13 mouse cellular contexts compared by ENCODE assay signal in the genomic region with DNA sequence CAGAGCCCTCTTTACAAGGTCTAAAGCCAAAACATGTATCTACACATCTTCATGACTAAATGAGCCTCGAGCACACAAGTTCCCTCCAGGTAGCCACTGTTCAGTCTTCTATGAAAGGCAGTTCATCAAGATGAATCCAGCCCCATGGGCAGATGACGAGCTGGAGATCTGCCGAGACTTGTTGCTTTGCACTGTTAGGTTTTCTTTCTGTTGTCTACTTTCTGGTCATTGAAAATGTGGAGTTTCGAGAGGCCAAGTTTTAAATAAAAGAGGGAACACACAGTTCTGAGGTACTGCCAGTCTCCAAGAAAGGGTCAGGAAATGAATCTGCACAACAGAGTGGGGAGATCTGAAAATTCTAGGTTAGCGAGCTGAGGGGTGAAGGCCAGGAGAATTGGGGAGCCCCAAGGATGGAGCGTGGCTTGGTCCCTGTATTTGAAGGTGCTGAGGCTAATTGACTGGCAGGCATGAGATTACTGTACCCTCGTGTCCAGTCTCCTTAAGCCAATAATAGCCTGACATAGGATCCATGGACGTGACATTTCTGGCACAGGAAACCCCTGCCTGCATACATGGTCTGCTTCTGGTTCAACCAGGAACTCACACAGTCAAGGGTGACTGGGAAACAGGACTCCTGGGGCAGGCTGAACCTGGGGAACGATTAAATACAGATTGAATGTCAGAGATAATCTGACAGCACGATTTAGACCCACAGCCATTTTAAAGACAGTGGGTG. TPM values are rescaled to one million over a fixed set of nuclear protein-coding genes. Genes with fewer than 3 reads are reported as not detected.
A peak's percentile ranks its signal among the peaks of the same experiment; 100 is the strongest.
DNase-seq lines count a peak whose midpoint lies in the region; ATAC-seq and TF ChIP-seq lines count a peak whose summit lies in the region.
"Had no signal": no experiment of that assay in that cellular context is flagged by ENCODE, and none has a peak within 500 bp of the region (broad histone marks: within the 10 kb centered on the region; RNA-seq: fewer than 3 reads in every experiment).

No protein-coding gene starts in this region.

- no peak overlapping the region for H3K4me3 ChIP-seq in heart, embryonic 15.5 days
- no peak overlapping the region for H3K4me3 ChIP-seq in lung, postnatal 0 days (ENCODE audit: low read depth, low read length)
- H3K4me3 ChIP-seq in stomach, embryonic 15.5 days (replicated peaks), result no peak overlapping the region
- H3K4me3 ChIP-seq: hindbrain, embryonic 15.5 days; neural tube, embryonic 15.5 days had no signal

- no peak for ATAC-seq in heart, embryonic 15.5 days (replicated peaks; ENCODE audit: insufficient number of reproducible peaks, insufficient read depth, low FRiP score, low read depth)
- no peak for ATAC-seq in lung, postnatal 0 days
- ATAC-seq in hematopoietic stem cell, adult 5-6 weeks (replicated peaks in 1 of 2; ENCODE audit: insufficient read depth in 1 of 2, low FRiP score in 2 of 2, low TSS enrichment in 1 of 2, low read depth in 1 of 2, poor library complexity in 2 of 2, severe bottlenecking in 2 of 2), result peak; percentile 18 to 32; a peak in 1 of 4 replicates
- no peak for ATAC-seq in stomach, embryonic 15.5 days (ENCODE audit: insufficient read depth, low FRiP score, low read depth)
- ATAC-seq: midbrain, embryonic 16.5 days had no signal

- no peak for DNase-seq in heart, postnatal 4 days
- DNase-seq in lung, postnatal 0 days (ENCODE audit: low spot score), result no peak
- DNase-seq in lung, postnatal 10 days, result no peak
- no peak for DNase-seq in cerebellum, adult 11-12 months
- DNase-seq: cerebellum, adult 8-10 months; lung, embryonic 14.5 days; right cerebral cortex, postnatal 4 days had no signal

- H3K27me3 ChIP-seq in heart, embryonic 15.5 days, result no peaks in the 10 kb centered on the region
- H3K27me3 ChIP-seq in lung, postnatal 0 days (replicated peaks; ENCODE audit: insufficient read depth, low read length), result no peaks in the 10 kb centered on the region
- no peaks in the 10 kb centered on the region for H3K27me3 ChIP-seq in stomach, embryonic 15.5 days (replicated peaks)
- H3K27me3 ChIP-seq: hindbrain, embryonic 15.5 days; neural tube, embryonic 15.5 days had no signal

- no peak for TF ChIP-seq CTCF in lung, postnatal 0 days (IDR thresholded peaks at IDR 0.05)

- TF ChIP-seq EP300 in lung, postnatal 0 days (IDR thresholded peaks at IDR 0.05), result no peak

- no peaks in the 10 kb centered on the region for H3K9me3 ChIP-seq in heart, embryonic 15.5 days (replicated peaks)
- no peaks in the 10 kb centered on the region for H3K9me3 ChIP-seq in lung, postnatal 0 days (ENCODE audit: low read length)
- no peaks in the 10 kb centered on the region for H3K9me3 ChIP-seq in stomach, embryonic 15.5 days
- H3K9me3 ChIP-seq: hindbrain, embryonic 15.5 days; neural tube, embryonic 15.5 days had no signal

- H3K4me2 ChIP-seq in heart, embryonic 15.5 days, result no peak overlapping the region
- H3K4me2 ChIP-seq in lung, postnatal 0 days (replicated peaks; ENCODE audit: low read depth, low read length), result no peak overlapping the region
- no peak overlapping the region for H3K4me2 ChIP-seq in stomach, embryonic 15.5 days
- H3K4me2 ChIP-seq: hindbrain, embryonic 15.5 days; lung, embryonic 14.5 days; neural tube, embryonic 15.5 days had no signal

- H3K4me1 ChIP-seq in heart, embryonic 15.5 days (replicated peaks), result peaks cover 11% of the 10 kb centered on the region; the same call in 1 of the 2 replicates
- H3K4me1 ChIP-seq in lung, postnatal 0 days (ENCODE audit: insufficient read depth, low read depth, low read length), result peaks cover 14% of the 10 kb centered on the region
- peaks cover 9% of the 10 kb centered on the region; the same call in 1 of the 2 replicates for H3K4me1 ChIP-seq in stomach, embryonic 15.5 days
- H3K4me1 ChIP-seq: hindbrain, embryonic 15.5 days; neural tube, embryonic 15.5 days had no signal

- 68% methylated on average over 10 of the region's 10 CpGs for WGBS in heart, embryonic 15.5 days
- 73% methylated on average over 10 of the region's 10 CpGs for WGBS in lung, postnatal 0 days
- WGBS in stomach, embryonic 15.5 days, result 73% methylated on average over 10 of the region's 10 CpGs

- peak overlapping the region; percentile 39 for H3K27ac ChIP-seq in heart, embryonic 15.5 days
- H3K27ac ChIP-seq in lung, postnatal 0 days (ENCODE audit: low read length), result peak overlapping the region; percentile 20
- H3K27ac ChIP-seq in stomach, embryonic 15.5 days, result peak overlapping the region; percentile 61
- H3K27ac ChIP-seq: hindbrain, embryonic 15.5 days; neural tube, embryonic 15.5 days had no signal

- H3K36me3 ChIP-seq in heart, embryonic 15.5 days, result peaks cover 15% of the 10 kb centered on the region; the same call in 1 of the 2 replicates
- H3K36me3 ChIP-seq in lung, postnatal 0 days (ENCODE audit: insufficient read depth, low read length), result peaks cover 6% of the 10 kb centered on the region; the same call in 1 of the 2 replicates
- no peaks in the 10 kb centered on the region for H3K36me3 ChIP-seq in stomach, embryonic 15.5 days

- H3K9ac ChIP-seq in heart, embryonic 15.5 days, result no peak overlapping the region
- H3K9ac ChIP-seq in lung, postnatal 0 days (replicated peaks; ENCODE audit: low read depth), result no peak overlapping the region
- H3K9ac ChIP-seq in stomach, embryonic 15.5 days, result no peak overlapping the region
- H3K9ac ChIP-seq: hindbrain, embryonic 15.5 days; lung, embryonic 14.5 days; neural tube, embryonic 15.5 days had no signal

RNA-seq across cellular contexts. Expression of a gene that starts 52.6 kb away (rescaled TPM):
- 163 and 180 TPM in 2 replicates for polyA plus RNA-seq in heart, embryonic 15.5 days (2015; fragmentation: Nextera tagmentation; extraction: Ambion mirVana)
- 100 to 1,000 TPM; 120 to 123 TPM for total RNA-seq in heart, postnatal 4 days (2021)
- polyA plus RNA-seq in lung, postnatal 0 days (2015; fragmentation: Nextera tagmentation; extraction: Ambion mirVana), result 108 and 118 TPM in 2 replicates
- 56.6 and 62.2 TPM in 2 replicates for total RNA-seq in hematopoietic stem cell, adult 5-6 weeks (2017)
- polyA plus RNA-seq in stomach, embryonic 15.5 days (2015; fragmentation: Nextera tagmentation; extraction: Ambion mirVana), result 153 and 164 TPM in 2 replicates

Comparison
In these comparisons a context has a peak if more than half of its experiments do, and no peak if none do; other contexts are left out.
1. ATAC-seq: peak in hematopoietic stem cell, adult 5-6 weeks (2 of 2); none in heart, embryonic 15.5 days (single experiment), lung, postnatal 0 days (single experiment) and stomach, embryonic 15.5 days (single experiment).
2. Peak in every context shown above with its lines, with median percentiles within 50 percentile points of each other: H3K27ac ChIP-seq.